Mouse (Mus musculus) brain, adult 2 months (tissue): ENCODE measurements around the gene Msi2.

Experiments used
- DNase-seq: peaks from one replicate; pipeline ENCODE4 v3.0.0; 2011; ENCODE audit warnings: low read depth, low spot score

Gene Msi2

DNA sequence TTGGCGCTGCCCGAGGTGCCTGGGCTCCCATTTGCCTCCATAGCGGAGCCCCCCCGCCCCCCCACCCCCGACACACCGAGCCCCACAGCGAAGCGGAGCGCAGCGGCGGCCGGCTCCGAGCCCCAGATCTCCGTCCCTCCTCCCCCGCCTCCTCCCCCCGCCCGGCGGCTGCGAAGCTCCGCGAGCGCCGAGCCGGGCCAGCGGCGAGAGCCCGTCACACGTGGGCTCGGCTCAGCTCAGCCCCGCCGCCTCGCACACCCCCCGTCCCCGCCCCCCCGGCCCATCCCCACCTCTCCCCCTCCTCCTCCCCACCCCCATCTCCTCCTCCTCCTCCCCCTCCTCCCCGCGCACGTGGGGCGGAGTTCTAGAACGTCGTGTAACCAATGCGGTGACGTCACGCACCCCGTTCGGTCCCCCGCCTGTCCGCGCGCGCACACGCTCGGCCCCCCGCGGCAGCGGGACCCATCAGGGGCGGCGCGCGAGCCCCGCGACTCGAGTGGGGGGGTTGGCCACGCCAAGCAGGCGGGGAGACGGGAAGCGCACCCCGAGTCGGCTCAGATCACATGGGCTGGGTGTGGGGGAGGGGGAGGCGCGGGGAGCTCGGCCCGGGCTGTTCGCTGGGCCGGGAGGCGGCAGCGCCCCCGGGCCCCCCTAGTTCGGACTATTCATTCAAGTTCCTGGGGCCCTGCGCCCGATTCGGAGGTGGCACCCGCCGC is at the start of gene Msi2:
TSS of gene Msi2 (minus strand) at position 464 of the 716 bp plus-strand sequence.
- peak; percentile 96 for DNase-seq

DNA sequence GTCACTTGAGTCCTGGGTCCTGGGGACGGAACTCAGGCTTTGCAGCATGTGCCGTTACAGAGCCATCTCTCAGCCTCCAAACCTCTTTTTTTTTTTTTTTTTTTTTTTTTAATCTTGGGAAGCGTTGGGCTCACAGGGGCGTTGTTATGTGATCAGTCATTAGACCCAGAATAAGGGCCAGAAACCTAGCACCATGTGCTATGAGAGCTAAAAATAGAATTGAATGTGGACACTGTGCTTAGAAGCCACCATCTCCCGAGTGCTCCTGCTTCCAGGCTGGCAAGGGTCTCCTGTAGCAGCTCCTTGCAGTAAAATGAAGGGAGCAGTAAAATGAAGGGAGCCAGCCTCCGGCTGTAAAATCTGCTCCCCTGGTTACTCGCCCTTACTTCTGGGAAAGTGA is 47.3 kb upstream of the Msi2 start:
- DNase-seq: no peak

DNA sequence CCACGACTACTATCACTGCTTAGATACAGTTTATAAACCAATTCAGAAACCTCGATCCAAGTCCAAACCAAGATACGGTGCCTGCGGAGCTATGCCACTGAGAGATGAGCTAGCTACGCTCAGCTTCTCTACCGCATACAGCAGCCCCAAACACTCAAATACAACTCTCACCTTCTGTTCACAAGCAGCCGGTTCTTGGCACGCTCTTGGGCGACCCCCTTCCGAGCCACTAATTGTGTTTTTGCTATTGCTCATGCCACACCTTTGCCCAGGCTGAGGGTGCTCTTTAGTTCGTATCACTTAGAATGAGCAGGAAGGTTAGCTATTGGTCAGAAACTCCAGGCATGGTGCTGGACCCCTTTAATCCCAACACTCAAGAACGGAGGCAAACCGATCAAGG is 45.1 kb upstream of the Msi2 start:
- no peak for DNase-seq

DNA sequence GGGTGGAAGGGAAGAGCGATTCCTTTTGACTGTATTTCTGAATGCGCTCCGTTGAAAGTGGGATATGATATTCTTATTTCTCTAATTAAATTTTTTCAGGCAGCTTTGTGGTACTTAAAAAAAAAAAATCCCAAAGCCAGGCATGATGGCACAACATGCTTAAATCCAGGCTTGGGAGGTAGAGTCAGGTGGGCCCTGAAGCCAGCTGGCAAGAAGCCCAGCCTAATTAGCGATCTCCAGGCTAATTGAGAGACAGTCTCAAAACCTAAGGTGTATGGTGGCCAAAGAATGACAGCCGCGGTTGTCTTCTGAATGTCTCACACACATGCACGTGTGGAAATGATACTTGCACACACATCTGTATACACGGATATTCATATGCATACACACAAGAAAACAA is 41.2 kb upstream of the Msi2 start:
- no peak for DNase-seq

DNA sequence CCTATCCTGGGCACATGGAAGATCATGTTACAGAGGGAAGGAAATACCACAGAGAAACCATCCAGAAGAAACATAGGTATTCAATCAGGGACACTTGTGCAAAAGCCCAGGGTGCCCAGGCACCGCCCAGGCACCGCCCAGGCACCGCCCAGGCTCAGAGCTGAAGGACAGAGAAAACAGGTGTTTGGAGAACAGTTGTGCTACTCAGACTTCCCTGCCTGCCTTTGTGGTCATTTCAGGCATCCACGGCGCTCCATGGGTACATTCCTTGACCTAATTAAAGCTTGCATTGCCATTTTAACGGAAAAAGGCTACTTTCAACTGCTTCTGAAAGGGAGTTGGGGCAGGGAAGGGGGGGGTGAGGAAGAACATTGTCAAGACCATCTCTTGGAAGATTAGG is 40.1 kb upstream of the Msi2 start:
- no peak for DNase-seq

DNA sequence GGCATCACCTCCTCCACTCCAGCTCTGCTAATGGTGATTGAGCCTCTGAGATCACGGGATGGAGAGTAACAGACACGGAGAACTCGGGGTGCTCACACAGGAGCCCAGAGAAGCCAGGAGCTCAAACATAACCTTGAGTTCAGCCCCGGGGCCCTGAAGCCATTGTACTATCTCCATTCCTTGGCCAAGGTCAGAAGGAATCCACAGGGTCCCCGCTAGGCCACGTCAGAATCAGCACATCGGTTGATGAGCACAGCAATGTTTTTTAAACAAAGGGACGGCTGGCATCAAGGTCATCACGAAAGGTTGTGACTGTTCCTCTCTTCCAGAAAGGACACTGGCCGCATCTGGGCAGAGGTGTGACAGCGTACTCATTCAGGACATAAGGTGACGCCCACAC is 27.0 kb upstream of the Msi2 start:
- DNase-seq: no peak

DNA sequence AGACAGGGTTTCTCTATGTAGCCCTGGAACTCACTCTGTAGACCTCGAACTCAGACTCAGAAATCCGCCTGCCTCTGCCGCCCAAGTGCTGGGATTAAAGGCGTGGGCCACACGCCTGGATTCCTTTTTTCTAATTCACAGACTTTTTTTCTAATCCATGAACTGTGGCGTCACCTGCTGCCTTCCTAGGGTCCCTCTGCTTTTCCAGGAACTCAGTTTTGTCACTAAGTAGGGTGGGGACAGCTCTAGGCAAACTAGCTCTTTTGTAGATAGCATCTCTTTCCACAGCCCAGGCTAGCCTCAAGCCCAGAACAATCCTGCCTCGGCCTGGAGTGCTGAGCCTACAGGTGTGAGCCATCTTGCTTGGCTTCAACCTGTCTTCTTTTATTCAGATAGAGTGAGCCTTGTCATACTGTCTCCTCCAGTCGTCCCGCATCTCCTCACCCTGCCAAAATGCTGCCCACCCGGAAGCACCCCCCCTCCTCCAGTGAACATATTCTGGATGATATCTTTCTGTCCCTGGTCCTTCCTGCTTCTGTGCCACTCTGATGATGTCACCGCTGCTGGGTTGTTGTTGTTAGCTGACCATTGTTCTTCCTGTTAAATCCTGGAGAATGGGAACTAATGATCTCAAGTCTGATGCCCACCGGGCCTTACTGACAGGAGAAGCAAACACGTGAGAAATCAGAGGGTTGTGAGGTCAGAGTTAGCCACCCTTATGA is 21.4 kb upstream of the Msi2 start:
- no peak for DNase-seq

DNA sequence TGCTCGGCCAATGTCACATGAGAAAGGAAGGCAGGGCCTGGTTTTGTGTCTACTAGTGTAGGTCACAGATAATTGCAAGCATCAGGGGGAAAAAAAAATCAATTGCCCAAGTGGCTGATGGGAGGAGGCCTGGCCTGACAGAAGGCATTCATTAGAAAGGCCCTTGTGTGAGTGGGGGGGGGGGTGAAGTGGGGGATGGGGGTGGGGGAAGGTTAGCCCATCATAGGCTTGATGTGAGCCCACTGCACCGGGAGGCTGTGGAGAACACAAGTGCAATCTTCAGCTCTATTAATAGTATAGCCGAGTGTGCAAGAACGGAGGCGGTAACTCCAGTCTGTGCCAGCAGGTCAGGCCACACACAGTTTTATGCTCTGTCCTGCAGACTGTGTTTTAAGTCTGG is 11.1 kb upstream of the Msi2 start:
- DNase-seq: no peak

DNA sequence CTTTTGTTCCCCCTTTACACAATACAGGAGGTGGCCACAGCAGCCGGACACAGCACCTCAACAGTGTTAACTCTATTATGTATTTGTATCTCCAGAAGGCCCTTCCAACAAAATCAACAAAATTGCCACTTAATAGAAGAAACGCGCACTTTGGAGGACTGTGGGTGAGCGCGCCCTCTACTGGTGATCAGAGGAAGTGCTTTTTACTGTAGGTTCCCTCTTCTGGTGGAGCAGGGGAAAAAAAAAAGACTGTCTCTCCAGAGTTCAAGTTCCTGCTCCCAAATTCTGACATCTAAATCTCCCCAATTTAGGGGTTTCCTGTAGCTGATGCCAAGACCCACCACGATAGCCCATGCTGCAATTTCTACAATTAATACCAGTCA is 10.2 kb upstream of the Msi2 start:
- peak; percentile 79 for DNase-seq

DNA sequence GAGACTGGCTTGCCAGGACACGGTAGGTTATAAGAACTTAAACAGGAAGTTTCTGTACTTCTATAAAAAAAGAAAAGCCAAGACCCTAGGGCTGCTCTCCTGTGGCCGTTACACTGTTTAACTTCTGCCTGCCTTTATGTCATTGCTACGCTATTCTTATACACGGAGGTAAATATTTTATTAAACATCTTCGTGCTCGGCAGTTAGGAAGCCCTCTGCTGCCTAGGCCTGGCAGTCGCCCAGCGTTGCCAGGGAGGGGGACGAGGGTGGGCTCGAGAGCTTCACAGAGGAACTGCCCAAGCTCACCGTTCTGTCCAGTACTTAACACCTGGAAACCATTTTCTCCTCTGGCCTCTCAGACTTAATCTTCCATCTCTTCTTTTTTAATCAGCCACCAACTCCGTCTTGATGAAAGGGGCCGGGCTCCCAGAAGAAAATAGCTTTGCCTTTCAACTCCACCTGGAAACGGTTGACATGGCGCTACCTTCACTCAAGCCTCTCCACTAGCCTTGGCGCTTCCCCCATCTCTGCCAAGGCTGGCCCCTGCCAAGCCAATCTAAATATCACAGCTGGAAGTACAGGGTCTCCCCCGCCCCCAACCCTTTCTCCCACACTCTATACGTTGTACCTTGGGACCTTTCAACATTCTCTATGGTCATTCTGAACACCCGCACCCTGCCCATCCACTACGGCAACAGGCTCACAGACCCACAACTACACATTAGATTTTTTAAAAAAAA is 9.6 kb upstream of the Msi2 start:
- DNase-seq: no peak

DNA sequence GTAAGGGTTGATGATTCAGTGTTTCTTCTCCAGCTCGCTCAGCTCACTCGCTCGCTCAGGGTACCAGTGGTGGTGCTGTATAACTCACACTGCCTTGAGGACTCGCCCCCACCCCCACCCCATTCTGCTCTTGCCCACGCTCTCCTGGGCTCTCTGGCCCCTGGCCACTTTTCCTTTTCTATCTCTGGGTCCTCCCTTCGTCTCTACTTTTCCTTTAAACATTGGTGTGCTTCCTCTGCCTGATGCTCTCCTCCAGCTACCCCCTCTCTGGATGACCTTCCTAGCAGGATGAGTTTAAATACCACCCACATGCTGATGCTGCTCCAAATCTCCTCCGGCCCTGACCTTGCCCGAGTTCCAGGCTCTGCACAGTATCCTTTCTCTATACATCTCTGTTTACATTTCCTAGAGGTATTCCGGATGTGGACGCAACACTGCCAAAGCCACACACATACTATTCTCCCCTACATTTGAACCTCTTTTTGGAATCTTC is 2.9 kb upstream of the Msi2 start:
- DNase-seq: peak; percentile 37

DNA sequence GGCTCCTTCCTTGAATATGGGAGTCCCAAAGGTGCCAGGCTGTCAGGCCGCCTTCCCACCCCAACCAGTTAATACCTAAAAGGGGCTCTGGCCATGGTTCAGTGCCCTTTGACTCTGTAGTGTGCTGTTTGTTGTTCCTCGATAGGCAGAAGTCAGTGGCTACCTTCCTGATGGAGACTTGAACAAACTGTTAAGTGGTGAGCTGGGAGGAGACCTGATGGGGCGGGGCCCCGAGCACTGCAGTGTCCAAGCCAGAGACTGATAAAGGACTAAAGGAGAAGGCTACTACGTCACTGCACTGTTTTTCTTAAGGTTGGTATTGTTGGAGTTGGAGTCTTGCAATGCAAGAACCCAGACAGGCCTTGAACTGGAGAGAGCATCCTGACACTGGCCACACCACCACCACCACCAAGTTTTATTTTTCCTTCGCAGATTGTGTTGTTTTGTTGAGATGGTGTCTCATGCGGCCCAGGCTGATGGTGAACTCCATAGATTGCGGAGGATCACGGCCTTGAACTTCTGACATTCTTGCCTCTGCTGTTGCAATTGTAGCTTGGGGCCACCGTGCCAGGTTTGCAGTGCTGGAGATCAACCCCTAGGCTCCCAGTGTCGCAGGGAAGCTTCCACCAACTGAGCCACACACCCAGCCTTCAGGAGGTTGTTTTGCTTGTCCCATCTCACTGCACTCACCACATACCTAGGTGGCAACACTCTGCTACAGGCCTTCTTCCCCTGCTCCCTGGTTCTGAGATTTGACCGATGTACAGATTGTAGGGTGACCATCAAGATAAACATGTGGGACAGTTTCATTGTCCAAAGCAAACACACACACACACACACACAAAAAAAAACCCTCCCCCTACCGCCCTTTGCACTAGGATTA is 2.2 kb upstream of the Msi2 start:
- DNase-seq: no peak

DNA sequence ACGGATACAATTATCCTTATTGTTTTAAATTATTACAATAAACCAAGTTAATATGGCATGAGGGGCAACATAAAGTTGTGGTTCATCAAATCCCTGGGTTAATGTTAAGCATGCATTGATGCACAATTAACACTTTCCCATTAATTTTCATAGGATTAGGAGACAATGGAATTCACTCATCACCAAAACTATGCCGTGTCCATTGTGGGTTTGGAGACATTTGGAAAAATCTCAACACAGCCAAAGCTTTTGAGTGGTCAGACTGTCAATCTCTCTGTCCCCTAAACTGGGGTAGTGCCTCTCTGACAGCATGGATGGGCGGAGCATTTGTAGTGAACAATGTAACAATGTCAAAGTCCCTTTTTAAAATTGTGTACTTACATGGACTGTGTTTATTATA is 1.3 kb upstream of the Msi2 start:
- no peak for DNase-seq

DNA sequence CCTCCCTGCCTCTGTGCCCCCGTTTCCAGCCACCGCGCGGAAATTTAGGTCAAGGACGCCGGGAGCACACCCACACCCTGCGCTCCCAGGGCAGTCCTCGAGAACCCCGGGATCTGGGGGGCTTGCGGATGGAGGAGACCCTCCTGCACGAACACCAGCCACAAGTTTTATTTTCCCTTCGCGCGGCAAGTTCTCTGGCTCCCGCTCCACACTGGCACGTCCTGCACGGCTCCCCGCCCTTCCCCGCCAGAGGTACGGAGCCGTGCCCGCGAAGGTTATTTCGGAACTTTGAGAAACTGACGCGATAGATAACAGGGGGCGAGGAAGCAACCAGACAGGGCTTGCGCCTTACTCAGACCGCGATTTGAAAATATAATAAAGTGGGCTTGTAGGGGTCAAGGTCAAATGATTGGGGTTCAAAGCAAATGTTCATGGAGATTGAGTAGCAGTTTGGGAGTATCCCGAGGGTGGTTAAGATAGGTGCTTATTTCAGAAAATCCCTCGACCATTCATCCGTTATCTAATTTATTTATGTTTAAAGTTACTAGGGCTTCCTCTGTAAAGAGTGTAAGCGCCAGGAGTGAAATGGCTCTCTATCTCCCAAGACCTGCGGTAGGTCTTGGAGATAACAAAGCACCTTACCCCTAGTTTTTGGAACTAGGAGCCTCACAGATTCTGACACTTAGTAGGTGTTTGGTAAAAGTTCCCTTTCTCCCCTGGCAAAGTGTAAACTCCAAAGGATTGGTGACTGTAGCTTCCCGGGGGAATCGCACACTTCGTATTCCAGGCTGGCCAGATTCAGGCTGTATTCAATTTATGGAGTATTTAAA is 668 bp upstream of the Msi2 start:
- peak; percentile 48 for DNase-seq

DNA sequence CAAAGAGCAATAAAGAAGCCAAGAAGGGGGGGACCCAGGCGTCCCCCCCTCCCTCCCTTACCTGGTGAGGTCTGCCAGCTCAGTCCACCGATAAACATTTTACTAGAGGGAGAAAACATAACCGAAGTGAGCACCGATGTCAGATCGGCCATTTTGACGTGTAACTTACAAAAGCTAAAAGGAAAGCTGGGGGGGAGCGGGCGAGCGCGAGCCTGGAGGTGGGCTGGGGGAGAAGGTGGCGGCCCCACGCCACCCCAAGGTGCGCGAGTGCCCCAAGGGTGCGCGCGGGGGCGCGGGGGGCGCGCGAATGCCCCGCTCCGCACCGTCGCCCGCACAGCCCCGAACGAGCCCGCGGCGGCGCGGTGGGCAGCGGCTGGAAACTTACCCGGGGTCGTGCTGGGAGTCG is 666 bp downstream of the Msi2 start:
- peak; percentile 41 for DNase-seq

DNA sequence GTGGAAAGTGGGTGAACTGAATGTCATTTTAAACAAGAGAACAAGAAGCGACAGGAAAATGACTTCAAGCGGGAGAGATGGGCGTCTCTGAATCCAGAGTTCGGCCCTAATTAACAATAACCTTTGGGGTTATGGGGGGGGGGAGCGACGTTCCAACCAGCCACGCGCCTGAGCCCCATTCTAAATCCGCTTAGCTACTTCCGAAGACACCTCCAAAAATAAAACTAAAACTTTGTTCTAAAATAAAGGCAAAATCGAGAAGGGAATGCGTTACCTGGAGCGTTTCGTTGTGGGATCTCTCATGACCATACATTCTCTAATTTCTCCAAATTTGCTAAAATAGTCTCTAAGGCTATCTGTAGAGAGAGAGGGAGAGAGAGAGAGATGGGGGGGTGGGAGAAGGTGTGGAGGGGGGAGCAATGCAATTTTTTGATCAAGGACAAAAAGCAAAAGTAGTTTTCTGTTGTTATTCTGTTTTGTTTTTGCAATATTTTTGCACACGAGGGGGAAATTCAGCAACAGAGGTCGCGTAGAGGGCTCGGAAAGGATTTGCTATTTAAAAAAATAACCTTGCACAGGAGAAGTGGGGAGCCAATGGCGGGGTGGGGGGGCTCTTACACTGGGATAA is 1.2 kb downstream of the Msi2 start:
- DNase-seq: no peak

DNA sequence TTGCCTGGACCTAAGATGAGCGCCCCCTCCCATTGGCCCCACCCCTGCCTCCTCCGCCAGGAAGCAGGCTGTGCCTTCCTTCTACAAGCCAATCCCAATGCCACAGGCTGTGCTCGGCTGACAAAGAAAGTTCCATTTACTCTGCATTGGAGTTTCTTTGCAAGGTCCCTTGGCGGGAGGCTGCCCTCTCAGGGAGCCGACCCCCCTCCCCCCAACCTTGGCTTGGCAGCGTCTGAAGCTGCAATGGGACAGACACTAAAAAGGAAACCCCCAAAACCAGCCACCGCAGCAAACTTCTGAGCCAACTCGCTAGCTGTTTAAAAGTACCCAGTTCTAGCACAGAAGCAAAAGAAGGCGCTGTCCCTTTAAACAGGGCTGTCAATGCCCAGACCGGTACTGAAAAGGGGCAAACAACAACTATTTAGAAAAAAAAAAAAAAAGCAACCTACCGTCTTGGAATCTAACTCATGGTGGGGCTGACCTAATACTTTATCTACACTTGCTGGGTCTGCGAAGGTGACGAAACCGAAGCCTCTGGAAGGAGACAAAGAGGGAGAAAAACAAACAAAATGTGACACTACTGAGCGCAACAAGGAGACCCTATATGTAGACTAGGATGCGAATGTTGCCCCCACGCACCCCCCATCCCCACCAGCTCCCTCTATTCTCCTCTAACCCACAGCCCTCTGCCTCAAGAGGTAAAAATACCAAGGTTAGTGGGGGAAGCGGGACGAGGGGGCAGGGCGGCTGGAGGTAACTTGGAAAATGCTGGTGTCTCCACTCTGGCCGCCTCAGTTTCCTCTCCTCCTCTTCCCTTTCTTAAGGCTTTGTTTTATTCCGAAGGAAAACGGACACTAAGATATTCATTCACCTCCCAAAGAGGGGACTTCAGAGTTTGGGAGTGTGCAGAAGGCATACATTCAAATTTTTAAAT is 2.0 kb downstream of the Msi2 start:
- no peak for DNase-seq

DNA sequence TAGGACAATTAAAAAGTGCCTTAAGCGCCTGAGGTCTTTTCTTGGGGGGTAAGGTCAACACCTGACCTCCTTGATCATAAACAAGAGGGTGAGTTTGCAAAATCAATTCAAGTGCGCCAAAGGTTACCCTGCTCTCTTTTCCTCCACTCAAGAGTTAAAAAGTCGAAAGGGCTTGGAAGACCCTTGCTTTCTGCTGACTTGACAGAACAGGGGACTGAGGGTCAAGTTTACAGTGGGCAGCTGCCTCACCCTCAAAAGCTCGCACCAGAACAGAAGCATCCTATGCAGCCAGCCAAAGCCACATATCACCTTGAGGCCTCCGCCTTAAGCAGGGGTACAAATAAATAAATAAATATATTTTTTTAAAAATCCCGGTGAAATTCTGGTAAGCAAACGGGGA is 3.0 kb downstream of the Msi2 start:
- DNase-seq: no peak

DNA sequence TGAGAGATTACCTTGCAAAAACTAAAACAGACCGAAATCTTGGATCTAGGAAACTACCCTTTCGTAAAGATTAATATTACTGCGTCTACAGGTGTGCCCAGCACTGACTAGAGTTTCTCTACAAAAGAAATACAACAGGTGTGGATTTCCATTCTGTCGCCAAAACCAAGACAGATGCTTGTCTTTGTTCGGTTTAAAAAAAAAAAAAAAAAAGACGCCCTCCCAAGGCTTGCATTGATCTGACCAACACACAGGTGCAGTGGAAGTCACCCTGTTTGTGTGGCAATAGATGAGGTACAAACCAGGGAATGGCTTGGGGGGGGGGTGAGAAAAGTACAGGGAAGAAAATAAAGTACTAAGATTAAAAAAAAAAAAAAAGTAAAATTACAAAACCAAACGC is 4.2 kb downstream of the Msi2 start:
- no peak for DNase-seq
